Mouse (Mus musculus): ENCODE results near the gene Avpi1. TPM values are rescaled to one million over a fixed set of nuclear protein-coding genes. Genes with fewer than 3 reads are reported as not detected.

The Avpi1 gene
- total and polyA plus RNA-seq, 3 experiments = 49.5 to 53.3 TPM; not detected in 1

GRCm38 (mm10) chr19:42145731-42146130, 16.9 kb upstream of the Avpi1 start:
- Histone ChIP-seq H3K4me1 (ENCODE audit: control insufficient read depth in 1 of 2, insufficient read depth in 2 of 2, low read length in 2 of 2) (peaks cover 3 to 26% of the 10 kb centered on the region in 2 experiments; a peak in 3 of 4 replicates), H3K9me3 (replicated peaks; ENCODE audit: insufficient read depth, low read length) (no peaks in the 10 kb centered on the region), H3K27ac (ENCODE audit: control insufficient read depth, low read depth, low read length) (no peak overlapping the region), H3K79me2 (ENCODE audit: control insufficient read depth, insufficient read depth, low read length, poor library complexity) (peaks cover 2% of the 10 kb centered on the region; the same call in 1 of the 2 replicates), H3K9ac (ENCODE audit: control insufficient read depth, low read depth, low read length, poor library complexity, severe bottlenecking) (no peak overlapping the region), H3K4me3 (ENCODE audit: control insufficient read depth in 1 of 2, insufficient read depth in 1 of 2, low read depth in 2 of 2, low read length in 2 of 2) (no peak overlapping the region), H3K36me3 (ENCODE audit: control insufficient read depth in 1 of 2, insufficient read depth in 2 of 2, low read length in 2 of 2) (no peaks in the 10 kb centered on the region; a peak in 1 of 4 replicates), H3K27me3 (ENCODE audit: control insufficient read depth in 1 of 2, insufficient read depth in 2 of 2, low read length in 2 of 2) (no peaks in the 10 kb centered on the region)
- DNase-seq (ENCODE audit: low read depth, low spot score) = no peak
- no peak for TF ChIP-seq CHD1 (IDR thresholded peaks at IDR 0.05; ENCODE audit: low read depth, low read length)
- TF ChIP-seq MEF2A (IDR thresholded peaks at IDR 0.05; ENCODE audit: extremely low read depth, insufficient replicate concordance, low read depth, low read length, poor library complexity, severe bottlenecking) = no peak
- TF ChIP-seq BHLHE40 (IDR thresholded peaks at IDR 0.05; ENCODE audit: borderline replicate concordance, low read depth, low read length) = no peak

GRCm38 (mm10) chr19:42145210-42145609, 16.4 kb upstream of the Avpi1 start:
- Histone ChIP-seq H3K27me3 (ENCODE audit: control insufficient read depth in 1 of 2, insufficient read depth in 2 of 2, low read length in 2 of 2) (no peaks in the 10 kb centered on the region), H3K4me1 (ENCODE audit: control insufficient read depth in 1 of 2, insufficient read depth in 2 of 2, low read length in 2 of 2) (peaks cover 3 to 28% of the 10 kb centered on the region in 2 experiments; a peak in 3 of 4 replicates), H3K4me3 (ENCODE audit: control insufficient read depth in 1 of 2, insufficient read depth in 1 of 2, low read depth in 2 of 2, low read length in 2 of 2) (no peak overlapping the region), H3K79me2 (ENCODE audit: control insufficient read depth, insufficient read depth, low read length, poor library complexity) (peaks cover 2% of the 10 kb centered on the region; the same call in 1 of the 2 replicates), H3K9me3 (replicated peaks; ENCODE audit: insufficient read depth, low read length) (no peaks in the 10 kb centered on the region), H3K27ac (ENCODE audit: control insufficient read depth, low read depth, low read length) (no peak overlapping the region), H3K9ac (ENCODE audit: control insufficient read depth, low read depth, low read length, poor library complexity, severe bottlenecking) (no peak overlapping the region), H3K36me3 (ENCODE audit: control insufficient read depth in 1 of 2, insufficient read depth in 2 of 2, low read length in 2 of 2) (peaks cover 0 to under 1% of the 10 kb centered on the region in 2 experiments; a peak in 1 of 4 replicates)
- no peak for TF ChIP-seq JUND (IDR thresholded peaks at IDR 0.05; ENCODE audit: low read depth, low read length)
- TF ChIP-seq MYB (IDR thresholded peaks at IDR 0.05; ENCODE audit: low read depth, low read length) = no peak
- no peak for TF ChIP-seq ETS1 (IDR thresholded peaks at IDR 0.05; ENCODE audit: low read depth, low read length)
- TF ChIP-seq SIN3A (IDR thresholded peaks at IDR 0.05; ENCODE audit: low read length) = no peak
- no peak for TF ChIP-seq POLR2A (IDR thresholded peaks at IDR 0.05; ENCODE audit: control insufficient read depth in 1 of 2, insufficient read depth in 1 of 2, low read depth in 1 of 2, low read length in 2 of 2, poor library complexity in 1 of 2)
- no peak for TF ChIP-seq POLR2AphosphoS2 (IDR thresholded peaks at IDR 0.05; ENCODE audit: low read length)
- DNase-seq (ENCODE audit: low read depth, low spot score) = no peak

DNA sequence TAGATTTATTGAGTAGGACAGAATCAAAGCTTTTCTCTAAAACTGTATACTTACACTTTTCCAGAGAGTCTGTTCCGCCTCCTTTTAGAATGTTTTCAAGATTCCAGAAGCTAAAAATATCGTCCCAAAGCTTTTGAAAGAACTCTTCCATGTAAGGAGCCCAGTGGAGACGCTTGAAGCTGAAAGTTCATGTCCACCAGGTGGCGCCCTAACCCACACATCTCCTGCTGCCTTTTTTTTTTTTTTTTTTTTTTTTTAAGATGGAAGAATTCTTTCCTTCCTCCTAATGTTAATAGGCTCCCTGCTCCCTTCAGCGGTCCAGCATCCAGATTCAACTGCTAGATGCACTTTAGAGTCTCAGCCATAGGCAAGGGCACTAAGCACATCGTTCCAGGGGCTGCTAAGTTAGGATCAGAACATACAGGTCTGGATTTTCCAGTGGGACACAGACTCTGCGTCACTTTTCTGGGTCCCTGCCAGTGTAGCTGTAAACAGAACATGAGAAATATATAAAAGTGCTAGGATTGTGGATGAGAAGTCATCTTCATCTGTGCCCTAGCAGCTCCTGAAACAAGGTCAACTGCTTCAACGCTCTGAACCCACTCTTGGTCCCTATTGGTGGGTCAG, 15.8 kb upstream of the Avpi1 start:
- Histone ChIP-seq H3K36me3 (ENCODE audit: control insufficient read depth in 1 of 2, insufficient read depth in 2 of 2, low read length in 2 of 2) (peaks cover 0 to 5% of the 10 kb centered on the region in 2 experiments; a peak in 1 of 4 replicates), H3K27ac (ENCODE audit: control insufficient read depth, low read depth, low read length) (no peak overlapping the region), H3K4me3 (ENCODE audit: control insufficient read depth in 1 of 2, insufficient read depth in 1 of 2, low read depth in 2 of 2, low read length in 2 of 2) (no peak overlapping the region), H3K4me1 (ENCODE audit: control insufficient read depth in 1 of 2, insufficient read depth in 2 of 2, low read length in 2 of 2) (peaks cover 3 to 31% of the 10 kb centered on the region in 2 experiments; a peak in 3 of 4 replicates), H3K79me2 (ENCODE audit: control insufficient read depth, insufficient read depth, low read length, poor library complexity) (peaks cover 2% of the 10 kb centered on the region; the same call in 1 of the 2 replicates), H3K9ac (ENCODE audit: control insufficient read depth, low read depth, low read length, poor library complexity, severe bottlenecking) (no peak overlapping the region), H3K9me3 (replicated peaks; ENCODE audit: insufficient read depth, low read length) (no peaks in the 10 kb centered on the region), H3K27me3 (ENCODE audit: control insufficient read depth in 1 of 2, insufficient read depth in 2 of 2, low read length in 2 of 2) (no peaks in the 10 kb centered on the region)
- peak; percentile 95 for DNase-seq (ENCODE audit: low read depth, low spot score)
- TF ChIP-seq CTCF (IDR thresholded peaks at IDR 0.05 in 2 of 3, conservative IDR thresholded peaks at IDR 0.05 in 1 of 3; ENCODE audit: control insufficient read depth in 1 of 3, insufficient read depth in 1 of 3, low read depth in 2 of 3, low read length in 3 of 3, poor library complexity in 1 of 3, severe bottlenecking in 1 of 3) (peak; percentile 70 to 92 (median 87)), SMC3 (IDR thresholded peaks at IDR 0.05; ENCODE audit: low read depth, low read length) (peak; percentile 79), ELF1 (IDR thresholded peaks at IDR 0.05; ENCODE audit: low read depth, low read length) (no peak), MAFK (IDR thresholded peaks at IDR 0.05; ENCODE audit: borderline replicate concordance, low read depth, low read length) (no peak), RAD21 (IDR thresholded peaks at IDR 0.05; ENCODE audit: low read depth, low read length) (peak; percentile 69), NRF1 (IDR thresholded peaks at IDR 0.05; ENCODE audit: insufficient read depth, low read depth, low read length, poor library complexity, severe bottlenecking) (no peak), GABPA (IDR thresholded peaks at IDR 0.05; ENCODE audit: low read depth, low read length) (no peak), ZMIZ1 (IDR thresholded peaks at IDR 0.05; ENCODE audit: low read depth, low read length) (no peak), MAX (IDR thresholded peaks at IDR 0.05; ENCODE audit: low read length) (no peak), ZC3H11A (IDR thresholded peaks at IDR 0.05; ENCODE audit: low read depth, low read length) (peak; percentile 45), ZNF384 (IDR thresholded peaks at IDR 0.05; ENCODE audit: low read depth, low read length) (peak; percentile 98), JUND (IDR thresholded peaks at IDR 0.05; ENCODE audit: low read depth, low read length) (no peak), ZKSCAN1 (IDR thresholded peaks at IDR 0.05; ENCODE audit: low read depth, low read length) (peak; percentile 90; the same call in 1 of the 2 replicates), USF1 (IDR thresholded peaks at IDR 0.05; ENCODE audit: low read depth, low read length) (no peak), MYB (IDR thresholded peaks at IDR 0.05; ENCODE audit: low read depth, low read length) (no peak), TBP (IDR thresholded peaks at IDR 0.05; ENCODE audit: low read depth, low read length) (0 out of 2 replicates have a peak, but pooled peaks have one; percentile 41), USF2 (IDR thresholded peaks at IDR 0.05; ENCODE audit: borderline replicate concordance in 1 of 2, insufficient read depth in 1 of 2, low read depth in 1 of 2, low read length in 2 of 2) (no peak)
